Mouse (Mus musculus): Measurements from ENCODE around the gene Sgta. TPM values are rescaled to one million over a fixed set of nuclear protein-coding genes. Genes with fewer than 3 reads are reported as not detected.
"Not testable (repeated sequence)": the region's sequence is repeated elsewhere in the genome, so short reads cannot be mapped to it uniquely, and the experiment has no call there.

The Sgta gene
- total and polyA plus RNA-seq, 2 experiments: 43.9 to 146 TPM

GRCm38 (mm10) chr10:81055169-81055568, 4.8 kb downstream of the Sgta start:
- no peak for TF ChIP-seq CTCF (IDR thresholded peaks at IDR 0.05; ENCODE audit: low read depth, low read length)
- TF ChIP-seq POLR2A (IDR thresholded peaks at IDR 0.05; ENCODE audit: extremely low read depth, insufficient read depth, low read length): no peak
- 93% methylated on average over 6 of the region's 6 CpGs for WGBS
- H3K4me3 ChIP-seq (ENCODE audit: insufficient read depth, low read depth, low read length): no peak overlapping the region
- H3K27me3 ChIP-seq (ENCODE audit: control insufficient read depth, insufficient read depth, low read length): no peaks in the 10 kb centered on the region
- H3K9ac ChIP-seq (ENCODE audit: low read depth, low read length): no peak overlapping the region
- no peaks in the 10 kb centered on the region for H3K36me3 ChIP-seq (ENCODE audit: control insufficient read depth, insufficient read depth, low read length)
- no peak overlapping the region for H3K27ac ChIP-seq (replicated peaks; ENCODE audit: insufficient read depth, low read depth, low read length)
- peaks cover 21% of the 10 kb centered on the region for H3K4me1 ChIP-seq (ENCODE audit: control insufficient read depth, insufficient read depth, low read length)
- DNase-seq (ENCODE audit: extremely low read depth, low read depth, low spot score): no peak
- peaks cover 49% of the 10 kb centered on the region for H3K79me2 ChIP-seq (ENCODE audit: control insufficient read depth, insufficient read depth, low read length)

DNA sequence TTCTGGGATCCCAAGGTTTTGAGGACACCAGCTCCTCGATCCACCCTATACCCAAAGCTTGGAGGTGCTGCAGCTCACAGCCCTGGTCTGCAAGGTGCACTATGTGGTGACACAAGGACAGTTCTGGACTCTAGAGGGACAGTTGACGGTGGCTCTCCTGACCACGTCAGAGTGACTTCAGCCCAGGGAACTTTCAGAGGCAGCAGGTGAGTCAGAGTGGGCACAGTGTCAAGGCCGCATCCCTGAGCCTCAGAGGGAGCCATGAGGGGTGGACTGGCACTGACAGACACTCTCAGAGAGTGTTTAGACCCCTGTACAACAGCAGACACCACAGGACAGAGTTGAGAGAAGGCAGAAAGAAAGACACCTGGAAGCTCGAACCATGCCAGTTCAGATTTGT, 7.4 kb downstream of the Sgta start:
- Histone ChIP-seq H3K4me1 (ENCODE audit: control insufficient read depth, insufficient read depth, low read length) (0 out of 2 replicates have a peak, but pooled peaks cover 4% of the 10 kb centered on the region), H3K4me3 (ENCODE audit: insufficient read depth, low read depth, low read length) (no peak overlapping the region), H3K27me3 (ENCODE audit: control insufficient read depth, insufficient read depth, low read length) (no peaks in the 10 kb centered on the region), H3K79me2 (ENCODE audit: control insufficient read depth, insufficient read depth, low read length) (peaks cover 28% of the 10 kb centered on the region), H3K27ac (replicated peaks; ENCODE audit: insufficient read depth, low read depth, low read length) (no peak overlapping the region), H3K9ac (ENCODE audit: low read depth, low read length) (no peak overlapping the region), H3K36me3 (ENCODE audit: control insufficient read depth, insufficient read depth, low read length) (peaks cover 5% of the 10 kb centered on the region; the same call in 1 of the 2 replicates)
- 75% methylated on average over 5 of the region's 5 CpGs for WGBS
- TF ChIP-seq CTCF (IDR thresholded peaks at IDR 0.05; ENCODE audit: low read depth, low read length) (no peak), POLR2A (IDR thresholded peaks at IDR 0.05; ENCODE audit: extremely low read depth, insufficient read depth, low read length) (no peak)
- no peak for DNase-seq (ENCODE audit: extremely low read depth, low read depth, low spot score)

DNA sequence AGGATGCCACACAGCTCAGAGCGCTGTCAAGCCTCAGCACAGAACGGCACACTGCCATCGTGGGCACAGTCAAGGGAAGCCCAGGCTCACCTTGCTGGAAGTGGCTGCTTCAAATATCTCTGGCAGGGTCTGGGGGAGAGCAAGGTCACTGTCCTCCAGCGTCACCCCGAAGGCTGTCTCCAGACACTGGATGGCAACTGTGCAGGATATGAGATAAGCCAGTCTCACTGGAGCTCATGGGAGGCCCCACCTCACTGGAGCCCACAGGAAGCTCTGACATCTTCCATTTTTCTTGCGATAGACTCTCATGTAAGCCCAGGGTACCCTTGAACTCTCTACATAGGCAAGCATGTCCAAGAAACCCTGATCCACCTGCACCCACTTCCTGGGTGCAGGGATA, 8.8 kb downstream of the Sgta start:
- H3K4me3 ChIP-seq (ENCODE audit: insufficient read depth, low read depth, low read length): no peak overlapping the region
- no peak for TF ChIP-seq CTCF (IDR thresholded peaks at IDR 0.05; ENCODE audit: low read depth, low read length)
- no peak for TF ChIP-seq POLR2A (IDR thresholded peaks at IDR 0.05; ENCODE audit: extremely low read depth, insufficient read depth, low read length)
- peaks cover 9% of the 10 kb centered on the region for H3K36me3 ChIP-seq (ENCODE audit: control insufficient read depth, insufficient read depth, low read length)
- no peak overlapping the region for H3K9ac ChIP-seq (ENCODE audit: low read depth, low read length)
- H3K27ac ChIP-seq (replicated peaks; ENCODE audit: insufficient read depth, low read depth, low read length): no peak overlapping the region
- H3K4me1 ChIP-seq (ENCODE audit: control insufficient read depth, insufficient read depth, low read length): no peaks in the 10 kb centered on the region
- 92% methylated on average over 6 of the region's 6 CpGs for WGBS
- peaks cover 14% of the 10 kb centered on the region for H3K79me2 ChIP-seq (ENCODE audit: control insufficient read depth, insufficient read depth, low read length)
- no peak for DNase-seq (ENCODE audit: extremely low read depth, low read depth, low spot score)
- H3K27me3 ChIP-seq (ENCODE audit: control insufficient read depth, insufficient read depth, low read length): no peaks in the 10 kb centered on the region

DNA sequence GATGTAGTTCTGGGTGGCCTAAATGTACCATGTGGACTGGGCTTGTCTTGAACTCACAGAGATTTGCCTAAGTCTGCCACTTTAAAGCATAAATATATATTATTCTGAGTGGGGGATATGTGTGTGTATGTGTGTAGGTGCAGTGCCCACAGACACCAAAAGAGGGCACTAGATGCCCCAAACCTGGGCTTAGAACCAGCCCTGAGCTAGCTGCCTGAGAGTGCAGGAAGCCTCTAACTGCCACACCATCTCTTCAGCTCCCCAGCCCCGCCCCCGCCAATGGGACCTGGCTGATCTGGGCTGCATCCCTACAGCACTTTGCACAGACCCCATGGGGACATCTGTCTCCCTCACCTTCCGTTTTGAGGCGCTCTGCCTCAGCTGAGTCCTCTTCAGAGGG, 9.3 kb downstream of the Sgta start:
- no peak overlapping the region for H3K9ac ChIP-seq (ENCODE audit: low read depth, low read length)
- H3K79me2 ChIP-seq (ENCODE audit: control insufficient read depth, insufficient read depth, low read length): peaks cover 11% of the 10 kb centered on the region
- no peaks in the 10 kb centered on the region for H3K4me1 ChIP-seq (ENCODE audit: control insufficient read depth, insufficient read depth, low read length)
- 99% methylated on average over 4 of the region's 4 CpGs for WGBS
- DNase-seq (ENCODE audit: extremely low read depth, low read depth, low spot score): peak; percentile 19
- TF ChIP-seq POLR2A (IDR thresholded peaks at IDR 0.05; ENCODE audit: extremely low read depth, insufficient read depth, low read length) (no peak), CTCF (IDR thresholded peaks at IDR 0.05; ENCODE audit: low read depth, low read length) (peak; percentile 66)
- H3K36me3 ChIP-seq (ENCODE audit: control insufficient read depth, insufficient read depth, low read length): peaks cover 9% of the 10 kb centered on the region
- H3K4me3 ChIP-seq (ENCODE audit: insufficient read depth, low read depth, low read length): no peak overlapping the region
- H3K27me3 ChIP-seq (ENCODE audit: control insufficient read depth, insufficient read depth, low read length): no peaks in the 10 kb centered on the region
- H3K27ac ChIP-seq (replicated peaks; ENCODE audit: insufficient read depth, low read depth, low read length): no peak overlapping the region

DNA sequence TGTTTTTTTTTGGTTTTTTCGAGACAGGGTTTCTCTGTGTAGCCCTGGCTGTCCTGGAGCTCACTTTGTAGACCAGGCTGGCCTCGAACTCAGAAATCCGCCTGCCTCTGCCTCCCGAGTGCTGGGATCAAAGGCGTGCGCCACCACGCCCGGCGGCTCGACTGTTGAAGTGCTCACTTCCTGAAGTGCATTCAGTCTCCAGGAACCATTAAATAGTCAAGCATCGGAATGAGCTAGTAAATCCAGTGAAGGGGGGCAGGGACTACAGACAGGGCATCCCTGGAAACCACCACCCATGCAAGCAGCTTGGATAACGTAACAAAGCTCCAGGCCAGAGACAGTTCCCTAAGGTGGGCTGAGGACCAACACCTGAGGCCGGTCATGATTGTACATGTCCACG, 14.7 kb downstream of the Sgta start:
- not testable (repeated sequence) for H3K4me3 ChIP-seq (ENCODE audit: insufficient read depth, low read depth, low read length)
- 92% methylated on average over 14 of the region's 14 CpGs for WGBS

GRCm38 (mm10) chr10:81041458-81042175, 18.4 kb downstream of the Sgta start:
- no peak overlapping the region for H3K4me3 ChIP-seq (ENCODE audit: insufficient read depth, low read depth, low read length)
- DNase-seq (ENCODE audit: extremely low read depth, low read depth, low spot score): peak; percentile 41

More for the DNA sequence above, 14.7 kb downstream of the Sgta start:
- H3K27ac ChIP-seq (replicated peaks; ENCODE audit: insufficient read depth, low read depth, low read length); DNase-seq (ENCODE audit: extremely low read depth, low read depth, low spot score); H3K27me3 ChIP-seq (ENCODE audit: control insufficient read depth, insufficient read depth, low read length); H3K79me2 ChIP-seq (ENCODE audit: control insufficient read depth, insufficient read depth, low read length); H3K9ac ChIP-seq (ENCODE audit: low read depth, low read length); H3K4me1 ChIP-seq (ENCODE audit: control insufficient read depth, insufficient read depth, low read length): not testable (repeated sequence)
- peaks cover 12% of the 10 kb centered on the region for H3K36me3 ChIP-seq (ENCODE audit: control insufficient read depth, insufficient read depth, low read length)

More at GRCm38 (mm10) chr10:81041458-81042175, 18.4 kb downstream of the Sgta start:
- no peak for TF ChIP-seq POLR2A (IDR thresholded peaks at IDR 0.05; ENCODE audit: extremely low read depth, insufficient read depth, low read length)
- peak; percentile 93 for TF ChIP-seq CTCF (IDR thresholded peaks at IDR 0.05; ENCODE audit: low read depth, low read length)
- Histone ChIP-seq H3K36me3 (ENCODE audit: control insufficient read depth, insufficient read depth, low read length) (peaks cover 3% of the 10 kb centered on the region; the same call in 1 of the 2 replicates), H3K27ac (replicated peaks; ENCODE audit: insufficient read depth, low read depth, low read length) (no peak overlapping the region), H3K79me2 (ENCODE audit: control insufficient read depth, insufficient read depth, low read length) (no peaks in the 10 kb centered on the region), H3K27me3 (ENCODE audit: control insufficient read depth, insufficient read depth, low read length) (no peaks in the 10 kb centered on the region), H3K9ac (ENCODE audit: low read depth, low read length) (no peak overlapping the region), H3K4me1 (ENCODE audit: control insufficient read depth, insufficient read depth, low read length) (no peaks in the 10 kb centered on the region)
- WGBS: 27% methylated on average over 13 of the region's 13 CpGs
